Mouse (Mus musculus) olfactory bulb, adult 2 months (tissue): ENCODE data around the gene Teddm1a. TPM values are rescaled to one million over a fixed set of nuclear protein-coding genes. Genes with fewer than 3 reads are reported as not detected.

Experiments used
- H3K27ac ChIP-seq: fragments of 200-500 bp; 2 replicates; pipeline ENCODE4 v1.5.1; 2012; ENCODE audit warnings: low read depth, low read length; ENCODE audit not compliant: insufficient read depth
- H3K4me1 ChIP-seq: fragments of 200-500 bp; 2 replicates; pipeline ENCODE4 v1.6.1; 2012; ENCODE audit warnings: low read length; ENCODE audit not compliant: control insufficient read depth, insufficient read depth
- H3K4me3 ChIP-seq: fragments of 200-500 bp; 2 replicates; pipeline ENCODE4 v1.5.1; 2012; ENCODE audit warnings: mild to moderate bottlenecking, low read depth, low read length, moderate library complexity; ENCODE audit not compliant: insufficient read depth
- CTCF ChIP-seq: fragments of 200-500 bp; IDR thresholded peaks from 2 replicates; pipeline ENCODE4 v1.5.1; 2012; ENCODE audit warnings: low read depth, mild to moderate bottlenecking, low read length, moderate library complexity; ENCODE audit not compliant: insufficient read depth
- POLR2A ChIP-seq: fragments of 200-500 bp; IDR thresholded peaks from 2 replicates; pipeline ENCODE4 v1.6.1; 2012; ENCODE audit warnings: mild to moderate bottlenecking, low read depth, low read length, moderate library complexity; ENCODE audit not compliant: insufficient read depth
- WGBS: fragments of 180-500 bp; shearing (Covaris S2); methylation state at CpG from one replicate; pipeline ENCODE4 v1.1.7; 2018; 5-methylcytosine and 5-hydroxymethylcytosine counted together
- polyA plus RNA-seq: library from polyadenylated mRNA; stranded (reverse); fragments of >200 nt; gene quantifications from 2 replicates; pipeline ENCODE4 v1.2.4, GENCODE M21; 2012; ENCODE audit warnings: low replicate concordance; ENCODE audit not compliant: missing spikeins, insufficient read depth, insufficient read length

Teddm1a gene
- polyA plus RNA-seq, 1 experiment = not detected

- TF ChIP-seq CTCF (no peak), POLR2A (no peak)
- WGBS = 98% methylated on average over 10 of the region's 10 CpGs
- no peak overlapping the region for H3K27ac ChIP-seq
These were observed 1.4 kb upstream of the Teddm1a start for GRCm38 (mm10) chr1:153890121-153890520.

GRCm38 (mm10) chr1:153893746-153894145 lies 2.2 kb downstream of the Teddm1a start:
- 67% methylated on average over 2 of the region's 2 CpGs for WGBS
- TF ChIP-seq POLR2A (no peak), CTCF (no peak)
- Histone ChIP-seq H3K4me3 (no peak overlapping the region), H3K27ac (no peak overlapping the region), H3K4me1 (peaks cover 4% of the 10 kb centered on the region; the same call in 1 of the 2 replicates)

More at GRCm38 (mm10) chr1:153890121-153890520, 1.4 kb upstream of the Teddm1a start:
- peaks cover 6% of the 10 kb centered on the region; the same call in 1 of the 2 replicates for H3K4me1 ChIP-seq
- no peak overlapping the region for H3K4me3 ChIP-seq

GRCm38 (mm10) chr1:153894201-153894893 lies 2.8 kb downstream of the Teddm1a start:
- WGBS = 67% methylated on average over 8 of the region's 8 CpGs
- Histone ChIP-seq H3K27ac (no peak overlapping the region), H3K4me1 (peaks cover 7% of the 10 kb centered on the region; the same call in 1 of the 2 replicates), H3K4me3 (no peak overlapping the region)
- TF ChIP-seq POLR2A (no peak), CTCF (no peak)

- WGBS = 37% methylated on average over 5 of the region's 5 CpGs
- Histone ChIP-seq H3K27ac (no peak overlapping the region), H3K4me3 (no peak overlapping the region), H3K4me1 (peaks cover 7% of the 10 kb centered on the region; the same call in 1 of the 2 replicates)
- TF ChIP-seq CTCF = no peak
- TF ChIP-seq POLR2A = no peak
These were observed 3.4 kb downstream of the Teddm1a start for GRCm38 (mm10) chr1:153894979-153895378.

GRCm38 (mm10) chr1:153897196-153897595 lies 5.7 kb downstream of the Teddm1a start:
- 93% methylated on average over 8 of the region's 8 CpGs for WGBS
- Histone ChIP-seq H3K4me3 (no peak overlapping the region), H3K4me1 (peaks cover 10% of the 10 kb centered on the region; the same call in 1 of the 2 replicates), H3K27ac (no peak overlapping the region)
- TF ChIP-seq CTCF (no peak), POLR2A (no peak)

GRCm38 (mm10) chr1:153898989-153899730 lies 7.6 kb downstream of the Teddm1a start:
- TF ChIP-seq CTCF (no peak), POLR2A (no peak)
- Histone ChIP-seq H3K4me3 (peak overlapping the region; percentile 83), H3K27ac (peak overlapping the region; percentile 94), H3K4me1 (peaks cover 16% of the 10 kb centered on the region; the same call in 1 of the 2 replicates)
- 7% methylated on average over 22 of the region's 22 CpGs for WGBS

GRCm38 (mm10) chr1:153899731-153900380 lies 8.3 kb downstream of the Teddm1a start, which contains the start of the genes Glul and Teddm2:
Gene Glul, plus strand, starts transcription at chr1:153899944.
Gene Teddm2, minus strand, starts transcription at chr1:153900228.
- peaks cover 16% of the 10 kb centered on the region; the same call in 1 of the 2 replicates for H3K4me1 ChIP-seq
- peak within 1 kb of the TSS; percentile 94 for H3K27ac ChIP-seq
- TF ChIP-seq POLR2A (peak; percentile 96), CTCF (no peak)
- peak within 1 kb of the TSS; percentile 83 for H3K4me3 ChIP-seq
- under 1% methylated on average over 51 of the region's 51 CpGs for WGBS

- TF ChIP-seq POLR2A = no peak
- no peak for TF ChIP-seq CTCF
- Histone ChIP-seq H3K27ac (peak overlapping the region; percentile 90), H3K4me3 (peak overlapping the region; percentile 83), H3K4me1 (peaks cover 17% of the 10 kb centered on the region; the same call in 1 of the 2 replicates)
- WGBS = under 1% methylated on average over 36 of the region's 36 CpGs
These were observed 8.8 kb downstream of the Teddm1a start for GRCm38 (mm10) chr1:153900381-153900780.
